Mouse (Mus musculus): ENCODE data around the gene Cdh11.

- no peak for TF ChIP-seq CTCF (IDR thresholded peaks at IDR 0.05; ENCODE audit: low read depth, low read length)
- TF ChIP-seq POLR2A (IDR thresholded peaks at IDR 0.05; ENCODE audit: extremely low read depth, insufficient read depth, low read length): no peak
Measured at GRCm38 (mm10) chr8:102738395-102738794, 47.0 kb downstream of the Cdh11 start.
